Mouse (Mus musculus) MEL (cell line): ENCODE data around the gene Epc2. TPM values are rescaled to one million over a fixed set of nuclear protein-coding genes. Genes with fewer than 3 reads are reported as not detected.

Source experiments
- DNase-seq: peaks from one replicate; pipeline ENCODE4 v3.0.0; 2011; ENCODE audit warnings: low read depth, low spot score
- H3K27ac ChIP-seq: 2 replicates; pipeline ENCODE4 v1.5.1; 2012; ENCODE audit warnings: low read depth, mild to moderate bottlenecking, control low read depth, low read length, moderate library complexity; ENCODE audit not compliant: control insufficient read depth
- H3K27me3 ChIP-seq, 2 experiments: fragments of 150-350 bp in 1 of 2; sonication (generic) in 1 of 2; 2 replicates each; pipeline ENCODE4 v1.6.1; 2012; ENCODE audit warnings: low read length in 2 of 2, mild to moderate bottlenecking in 2 of 2, improper control_type of control experiment in 1 of 2, moderate library complexity in 1 of 2; ENCODE audit not compliant: insufficient read depth in 2 of 2, control insufficient read depth in 1 of 2
- H3K36me3 ChIP-seq, 2 experiments: 2 replicates each; pipeline ENCODE4 v1.6.1; 2012 to 2014; ENCODE audit warnings: low read length in 2 of 2, improper control_type of control experiment in 1 of 2, inconsistent platforms in 1 of 2, mild to moderate bottlenecking in 1 of 2; ENCODE audit not compliant: insufficient read depth in 2 of 2, control insufficient read depth in 1 of 2
- H3K4me1 ChIP-seq, 2 experiments: fragments of 150-350 bp in 1 of 2; sonication (generic) in 1 of 2; 2 replicates each; pipeline ENCODE4 v1.6.1; 2012; ENCODE audit warnings: low read length in 2 of 2, improper control_type of control experiment in 1 of 2, mild to moderate bottlenecking in 1 of 2; ENCODE audit not compliant: insufficient read depth in 2 of 2, control insufficient read depth in 1 of 2
- H3K4me3 ChIP-seq, 2 experiments: fragments of 150-350 bp in 1 of 2; sonication (generic) in 1 of 2; 2 replicates each; pipeline ENCODE4 v1.5.1; 2012; ENCODE audit warnings: low read depth in 2 of 2, low read length in 2 of 2, mild to moderate bottlenecking in 2 of 2, moderate library complexity in 2 of 2, control low read depth in 1 of 2, improper control_type of control experiment in 1 of 2; ENCODE audit not compliant: control insufficient read depth in 1 of 2, insufficient read depth in 1 of 2
- H3K79me2 ChIP-seq: 2 replicates; pipeline ENCODE4 v1.6.1; 2012; ENCODE audit warnings: mild to moderate bottlenecking, low read length, moderate library complexity; ENCODE audit not compliant: control insufficient read depth, poor library complexity, insufficient read depth
- H3K9ac ChIP-seq: 2 replicates; pipeline ENCODE4 v1.6.1; 2012; ENCODE audit warnings: low read depth, mild to moderate bottlenecking, control low read depth, low read length, moderate library complexity; ENCODE audit not compliant: control insufficient read depth, poor library complexity, severe bottlenecking
- H3K9me3 ChIP-seq: fragments of 150-350 bp; sonication (generic); replicated peaks from 2 replicates; pipeline ENCODE4 v1.6.1; 2012; ENCODE audit warnings: mild to moderate bottlenecking, low read length, improper control_type of control experiment, moderate library complexity; ENCODE audit not compliant: insufficient read depth
- BHLHE40 ChIP-seq: IDR thresholded peaks from 2 replicates; pipeline ENCODE4 v1.6.1; 2012; ENCODE audit warnings: low read depth, mild to moderate bottlenecking, inconsistent platforms, low read length, improper control_type of control experiment, borderline replicate concordance
- CHD2 ChIP-seq: IDR thresholded peaks from 2 replicates; pipeline ENCODE4 v1.6.1; 2011; ENCODE audit warnings: low read length, improper control_type of control experiment
- CTCF ChIP-seq, 3 experiments: IDR thresholded peaks in 2 of 3; conservative IDR thresholded peaks in 1 of 3; 2 replicates each; pipeline ENCODE4 v1.5.1; 2011 to 2012; ENCODE audit warnings: low read length in 3 of 3, low read depth in 2 of 3, mild to moderate bottlenecking in 2 of 3, improper control_type of control experiment in 1 of 3, inconsistent platforms in 1 of 3, mixed read lengths in 1 of 3, moderate library complexity in 1 of 3; ENCODE audit not compliant: control insufficient read depth in 1 of 3, insufficient read depth in 1 of 3, poor library complexity in 1 of 3, severe bottlenecking in 1 of 3
- ELF1 ChIP-seq: IDR thresholded peaks from 2 replicates; pipeline ENCODE4 v1.6.1; 2014; ENCODE audit warnings: low read depth, mild to moderate bottlenecking, inconsistent platforms, low read length, improper control_type of control experiment, moderate library complexity
- EP300 ChIP-seq, 2 experiments: IDR thresholded peaks; 2 replicates each; pipeline ENCODE4 v1.6.1; 2011; ENCODE audit warnings: improper control_type of control experiment in 2 of 2, low read length in 2 of 2, low read depth in 1 of 2, mild to moderate bottlenecking in 1 of 2
- GABPA ChIP-seq: IDR thresholded peaks from 2 replicates; pipeline ENCODE4 v1.6.1; 2012; ENCODE audit warnings: low read depth, mild to moderate bottlenecking, inconsistent platforms, low read length, improper control_type of control experiment, moderate library complexity
- GATA1 ChIP-seq: IDR thresholded peaks from 2 replicates; pipeline ENCODE4 v1.6.1; 2011; ENCODE audit warnings: low read depth, low read length, improper control_type of control experiment
- HCFC1 ChIP-seq: IDR thresholded peaks from 2 replicates; pipeline ENCODE4 v1.6.1; 2012; ENCODE audit warnings: low read depth, mild to moderate bottlenecking, inconsistent platforms, low read length, improper control_type of control experiment, moderate library complexity
- KAT2A ChIP-seq: conservative IDR thresholded peaks from 2 replicates; pipeline ENCODE4 v1.6.1; 2012; ENCODE audit warnings: low read depth, low read length, improper control_type of control experiment, inconsistent platforms
- MAFK ChIP-seq: IDR thresholded peaks from 2 replicates; pipeline ENCODE4 v1.6.1; 2011; ENCODE audit warnings: low read depth, mild to moderate bottlenecking, low read length, improper control_type of control experiment, borderline replicate concordance
- MAX ChIP-seq: IDR thresholded peaks from 2 replicates; pipeline ENCODE4 v1.6.1; 2011; ENCODE audit warnings: low read length, improper control_type of control experiment
- MAZ ChIP-seq: IDR thresholded peaks from 2 replicates; pipeline ENCODE4 v1.6.1; 2012; ENCODE audit warnings: low read depth, mild to moderate bottlenecking, inconsistent platforms, low read length, improper control_type of control experiment
- MEF2A ChIP-seq: IDR thresholded peaks from 2 replicates; pipeline ENCODE4 v1.6.1; 2014; ENCODE audit warnings: low read depth, mild to moderate bottlenecking, inconsistent platforms, low read length, improper control_type of control experiment; ENCODE audit not compliant: poor library complexity, insufficient replicate concordance, severe bottlenecking; ENCODE audit errors: extremely low read depth
- MXI1 ChIP-seq: IDR thresholded peaks from 2 replicates; pipeline ENCODE4 v1.6.1; 2011; ENCODE audit warnings: mild to moderate bottlenecking, low read depth, low read length, improper control_type of control experiment
- MYB ChIP-seq: IDR thresholded peaks from 2 replicates; pipeline ENCODE4 v1.6.1; 2011; ENCODE audit warnings: mild to moderate bottlenecking, low read depth, low read length, improper control_type of control experiment
- MYC ChIP-seq: IDR thresholded peaks from 2 replicates; pipeline ENCODE4 v1.6.1; 2011; ENCODE audit warnings: low read depth, mild to moderate bottlenecking, low read length, improper control_type of control experiment, moderate library complexity
- NELFE ChIP-seq: IDR thresholded peaks from 2 replicates; pipeline ENCODE4 v1.6.1; 2011; ENCODE audit warnings: low read depth, low read length, improper control_type of control experiment
- NRF1 ChIP-seq: IDR thresholded peaks from 2 replicates; pipeline ENCODE4 v1.6.1; 2014; ENCODE audit warnings: low read depth, mild to moderate bottlenecking, inconsistent platforms, low read length, improper control_type of control experiment, moderate library complexity; ENCODE audit not compliant: poor library complexity, insufficient read depth, severe bottlenecking
- POLR2A ChIP-seq, 2 experiments: IDR thresholded peaks; 2 replicates each; pipeline ENCODE4 v1.6.1; 2011 to 2012; ENCODE audit warnings: low read length in 2 of 2, mild to moderate bottlenecking in 2 of 2, control low read depth in 1 of 2, improper control_type of control experiment in 1 of 2, low read depth in 1 of 2, moderate library complexity in 1 of 2; ENCODE audit not compliant: control insufficient read depth in 1 of 2, insufficient read depth in 1 of 2, poor library complexity in 1 of 2
- POLR2AphosphoS5 ChIP-seq: IDR thresholded peaks from 2 replicates; pipeline ENCODE4 v1.6.1; 2012; ENCODE audit warnings: low read depth, borderline replicate concordance, mild to moderate bottlenecking, inconsistent platforms, low read length, moderate library complexity, mixed read lengths
- RCOR1 ChIP-seq: IDR thresholded peaks from 2 replicates; pipeline ENCODE4 v1.6.1; 2012; ENCODE audit warnings: low read depth, mild to moderate bottlenecking, inconsistent platforms, low read length, improper control_type of control experiment
- SIN3A ChIP-seq: IDR thresholded peaks from 2 replicates; pipeline ENCODE4 v1.6.1; 2012; ENCODE audit warnings: low read length, improper control_type of control experiment, inconsistent platforms
- TBP ChIP-seq: IDR thresholded peaks from 2 replicates; pipeline ENCODE4 v1.8.0; 2011; ENCODE audit warnings: low read depth, low read length, improper control_type of control experiment
- USF2 ChIP-seq, 2 experiments: IDR thresholded peaks; 2 replicates each; pipeline ENCODE4 v1.6.1; 2011 to 2012; ENCODE audit warnings: improper control_type of control experiment in 2 of 2, low read length in 2 of 2, borderline replicate concordance in 1 of 2, inconsistent platforms in 1 of 2, low read depth in 1 of 2, mild to moderate bottlenecking in 1 of 2; ENCODE audit not compliant: insufficient read depth in 1 of 2
- ZC3H11A ChIP-seq: IDR thresholded peaks from 2 replicates; pipeline ENCODE4 v1.6.1; 2012; ENCODE audit warnings: low read depth, mild to moderate bottlenecking, inconsistent platforms, low read length, improper control_type of control experiment
- ZKSCAN1 ChIP-seq: IDR thresholded peaks from 2 replicates; pipeline ENCODE4 v1.6.1; 2012; ENCODE audit warnings: low read depth, mild to moderate bottlenecking, inconsistent platforms, low read length, improper control_type of control experiment, moderate library complexity
- polyA plus RNA-seq, 2 experiments: library from polyadenylated mRNA; stranded (reverse) in 1 of 2; unstranded in 1 of 2; fragments of >175 nt in 1 of 2; fragments of >200 nt in 1 of 2; gene quantifications; 2 replicates each; pipeline versions ENCODE4 v1.2.1 to v1.2.4; 2012; ENCODE audit warnings: low replicate concordance in 2 of 2, low read depth in 1 of 2; ENCODE audit not compliant: insufficient read length in 2 of 2, insufficient read depth in 1 of 2, missing spikeins in 1 of 2
- total RNA-seq: library from RNA; depleted of rRNA; stranded (reverse); fragments of 300-350 nt; gene quantifications from 2 replicates; pipeline ENCODE4 v1.2.3, GENCODE M21; 2012

Gene Epc2
- total and polyA plus RNA-seq, 3 experiments, result 14.3 to 15.4 TPM; not detected in 1

DNA sequence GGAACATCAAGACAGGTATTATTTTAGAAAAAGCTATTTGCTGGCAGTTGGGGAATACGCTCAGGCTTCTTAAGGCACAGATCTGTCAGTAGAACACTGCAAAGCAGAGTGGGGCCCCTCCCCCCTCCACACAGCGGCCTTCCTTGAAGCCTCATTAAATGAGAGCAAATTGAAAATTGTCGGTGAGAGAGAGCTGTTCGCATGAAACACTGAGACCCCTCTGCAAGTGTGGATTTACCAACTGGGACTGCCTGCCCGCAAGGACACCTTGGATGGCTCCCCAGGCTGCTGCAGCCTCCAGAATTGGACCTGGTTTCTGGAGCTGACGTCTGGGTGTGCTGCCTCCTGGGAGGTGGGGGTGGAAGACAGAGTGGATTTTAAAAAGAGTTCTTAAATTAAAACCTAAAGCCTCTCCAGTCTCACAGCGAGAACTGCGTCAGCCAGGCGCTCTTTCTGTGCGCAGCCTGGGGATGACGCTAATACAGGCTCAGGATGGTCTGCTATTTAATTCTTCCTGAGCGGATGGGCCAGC, 120.9 kb downstream of the Epc2 start:
- Histone ChIP-seq H3K79me2 (no peaks in the 10 kb centered on the region), H3K36me3 (no peaks in the 10 kb centered on the region), H3K4me1 (no peaks in the 10 kb centered on the region), H3K9ac (no peak overlapping the region), H3K4me3 (no peak overlapping the region), H3K27ac (no peak overlapping the region), H3K9me3 (no peaks in the 10 kb centered on the region), H3K27me3 (no peaks in the 10 kb centered on the region)
- TF ChIP-seq ZKSCAN1, result no peak
- TF ChIP-seq RCOR1, result no peak
- no peak for TF ChIP-seq MXI1
- TF ChIP-seq MYB, result no peak
- no peak for TF ChIP-seq MAFK
- no peak for TF ChIP-seq NRF1
- no peak for TF ChIP-seq MYC
- no peak for TF ChIP-seq MEF2A
- no peak for TF ChIP-seq GATA1
- no peak for TF ChIP-seq NELFE
- TF ChIP-seq MAX, result no peak
- TF ChIP-seq HCFC1, result no peak
- no peak for TF ChIP-seq SIN3A
- no peak for TF ChIP-seq TBP
- DNase-seq, result no peak

DNA sequence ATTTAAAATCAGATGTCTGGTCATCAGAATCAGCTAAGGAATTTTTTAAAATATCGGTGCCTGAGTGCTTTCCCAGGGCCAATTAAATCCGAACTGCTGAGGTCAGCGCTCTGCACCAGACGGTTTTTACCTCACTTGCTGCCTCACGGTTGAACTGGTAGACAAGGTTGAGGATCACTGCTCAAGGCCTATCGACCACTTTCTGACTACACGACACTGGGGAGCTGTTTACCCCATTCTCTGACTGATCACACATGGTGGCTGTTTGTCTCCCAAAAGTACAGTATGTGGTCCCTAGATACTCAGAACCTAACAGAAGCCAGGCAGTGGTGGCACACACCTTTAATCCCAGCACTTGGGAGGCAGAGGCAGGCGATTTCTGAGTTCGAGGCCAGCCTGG, 121.4 kb downstream of the Epc2 start:
- DNase-seq, result no peak
- Histone ChIP-seq H3K4me3 (no peak overlapping the region), H3K9me3 (no peaks in the 10 kb centered on the region), H3K27ac (no peak overlapping the region), H3K9ac (no peak overlapping the region)
- no peak for TF ChIP-seq ZC3H11A
- TF ChIP-seq KAT2A, result no peak
- no peak for TF ChIP-seq MAFK
- no peak for TF ChIP-seq MYB
- no peak for TF ChIP-seq CTCF (IDR thresholded peaks at IDR 0.05 in 2 of 3, conservative IDR thresholded peaks at IDR 0.05 in 1 of 3; ENCODE audit: control insufficient read depth in 1 of 3, insufficient read depth in 1 of 3, low read depth in 2 of 3, low read length in 3 of 3, poor library complexity in 1 of 3, severe bottlenecking in 1 of 3)
- no peak for TF ChIP-seq EP300 (IDR thresholded peaks at IDR 0.05; ENCODE audit: low read depth in 1 of 2, low read length in 2 of 2)
- TF ChIP-seq POLR2A (IDR thresholded peaks at IDR 0.05; ENCODE audit: control insufficient read depth in 1 of 2, insufficient read depth in 1 of 2, low read depth in 1 of 2, low read length in 2 of 2, poor library complexity in 1 of 2), result no peak
- no peak for TF ChIP-seq BHLHE40
- TF ChIP-seq MAZ, result no peak
- no peak for TF ChIP-seq USF2 (IDR thresholded peaks at IDR 0.05; ENCODE audit: borderline replicate concordance in 1 of 2, insufficient read depth in 1 of 2, low read depth in 1 of 2, low read length in 2 of 2)
- no peak for TF ChIP-seq ELF1
- TF ChIP-seq CHD2, result no peak
- no peak for TF ChIP-seq GATA1
- no peak for TF ChIP-seq GABPA
- TF ChIP-seq NRF1, result no peak
- no peak for TF ChIP-seq POLR2AphosphoS5
- no peak for TF ChIP-seq MXI1
- no peak for TF ChIP-seq HCFC1
- TF ChIP-seq, all 39 proteins: peak for 0
- H3K36me3 ChIP-seq, result no peaks in the 10 kb centered on the region
- H3K4me1 ChIP-seq, result no peaks in the 10 kb centered on the region
- no peaks in the 10 kb centered on the region for H3K79me2 ChIP-seq
- no peaks in the 10 kb centered on the region for H3K27me3 ChIP-seq
